ENCODE assay signal across 7 mouse cellular contexts in genomic region chr19:3208283-3208682, GRCm38 (mm10).
DNase-seq lines count a peak whose midpoint lies in the region; ATAC-seq and TF ChIP-seq lines count a peak whose summit lies in the region.

No protein-coding gene starts in this region.

- no peaks in the 10 kb centered on the region for H3K27me3 ChIP-seq in kidney, embryonic 15.5 days
- peaks cover 4% of the 10 kb centered on the region; the same call in 1 of the 2 replicates for H3K27me3 ChIP-seq in E14TG2a.4 (ENCODE audit: insufficient read depth, low read length)
- no peaks in the 10 kb centered on the region for H3K27me3 ChIP-seq in midbrain, embryonic 15.5 days (replicated peaks)

- H3K4me3 ChIP-seq in kidney, embryonic 15.5 days (replicated peaks): no peak overlapping the region
- H3K4me3 ChIP-seq in E14TG2a.4 (replicated peaks; ENCODE audit: low read length): no peak overlapping the region
- H3K4me3 ChIP-seq in embryonic fibroblast, embryonic 13.5 days (ENCODE audit: insufficient read depth, low read length): no peak overlapping the region
- H3K4me3 ChIP-seq in midbrain, embryonic 15.5 days: no peak overlapping the region

- 15% methylated on average over 4 of the region's 4 CpGs for WGBS in kidney, embryonic 15.5 days
- 16% methylated on average over 4 of the region's 4 CpGs for WGBS in midbrain, embryonic 15.5 days

- H3K27ac ChIP-seq in kidney, embryonic 15.5 days: no peak overlapping the region
- no peak overlapping the region for H3K27ac ChIP-seq in embryonic fibroblast, embryonic 13.5 days (ENCODE audit: insufficient read depth, low read length)
- no peak overlapping the region for H3K27ac ChIP-seq in midbrain, embryonic 15.5 days

- TF ChIP-seq CTCF in E14TG2a.4 (conservative IDR thresholded peaks at IDR 0.05; ENCODE audit: low read length): peak; percentile 88
- peak; percentile 51; the same call in 1 of the 2 replicates for TF ChIP-seq CTCF in embryonic fibroblast, embryonic 13.5 days (IDR thresholded peaks at IDR 0.05; ENCODE audit: borderline replicate concordance, insufficient read depth, low read length)

- H3K9me3 ChIP-seq in kidney, embryonic 15.5 days (replicated peaks): no peaks in the 10 kb centered on the region
- no peaks in the 10 kb centered on the region; the same call in 1 of the 2 replicates for H3K9me3 ChIP-seq in E14TG2a.4 (ENCODE audit: low read length)
- H3K9me3 ChIP-seq in midbrain, embryonic 15.5 days: no peaks in the 10 kb centered on the region

- no peak for TF ChIP-seq POLR2A in embryonic fibroblast, embryonic 13.5 days (IDR thresholded peaks at IDR 0.05; ENCODE audit: low read depth, low read length)

- DNase-seq in kidney, adult 8-10 months: peak; percentile 4 to 33
- DNase-seq in NIH3T3 (ENCODE audit: low read depth): peak; percentile 83
- peak; percentile 35 for DNase-seq in lung, postnatal 25 days (ENCODE audit: low spot score)

- no peaks in the 10 kb centered on the region for H3K4me1 ChIP-seq in kidney, embryonic 15.5 days
- H3K4me1 ChIP-seq in E14TG2a.4 (replicated peaks; ENCODE audit: low read depth, low read length): peaks cover 2% of the 10 kb centered on the region; the same call in 1 of the 2 replicates
- no peaks in the 10 kb centered on the region for H3K4me1 ChIP-seq in embryonic fibroblast, embryonic 13.5 days (ENCODE audit: control insufficient read depth, insufficient read depth, low read length)
- no peaks in the 10 kb centered on the region for H3K4me1 ChIP-seq in midbrain, embryonic 15.5 days

- H3K36me3 ChIP-seq in kidney, embryonic 15.5 days: no peaks in the 10 kb centered on the region
- H3K36me3 ChIP-seq in E14TG2a.4 (ENCODE audit: insufficient read depth, low read length): no peaks in the 10 kb centered on the region
- H3K36me3 ChIP-seq in midbrain, embryonic 15.5 days (replicated peaks): no peaks in the 10 kb centered on the region

- ATAC-seq in kidney, embryonic 15.5 days (replicated peaks; ENCODE audit: low FRiP score): no peak
- no peak for ATAC-seq in midbrain, embryonic 15.5 days (replicated peaks)

- no peak overlapping the region for H3K4me2 ChIP-seq in kidney, embryonic 15.5 days
- H3K4me2 ChIP-seq in midbrain, embryonic 15.5 days: no peak overlapping the region

- no peak overlapping the region for H3K9ac ChIP-seq in kidney, embryonic 15.5 days
- no peak overlapping the region for H3K9ac ChIP-seq in midbrain, embryonic 15.5 days

Comparison
In these comparisons a context has a peak if more than half of its experiments do, and no peak if none do; other contexts are left out.
1. DNase-seq: peak in every context shown above with its lines; median percentile 83 in NIH3T3; 35 in lung, postnatal 25 days; 18 in kidney, adult 8-10 months.